Mouse (Mus musculus): Measurements from ENCODE around the gene Ryr3.

DNA sequence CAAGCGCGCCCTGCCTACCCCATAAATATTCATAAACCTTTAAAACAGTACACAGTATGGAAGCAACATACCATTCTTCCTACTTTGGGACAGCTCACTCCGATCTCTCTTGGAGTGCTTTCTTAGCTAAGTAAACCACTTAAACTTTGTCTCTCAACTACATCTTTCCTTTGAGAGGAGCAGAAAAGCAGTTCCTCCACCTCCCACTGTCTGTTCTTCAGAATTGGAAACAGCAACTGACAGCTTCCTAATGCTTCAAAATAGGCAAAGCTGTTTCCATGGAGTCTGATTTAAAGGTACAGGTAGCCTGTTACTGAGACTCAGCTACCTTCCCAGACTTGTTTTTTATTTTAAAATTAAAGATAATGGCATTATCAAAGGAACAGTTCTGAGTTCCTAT lies 218.4 kb downstream of the Ryr3 start:
- TF ChIP-seq ZC3H11A (IDR thresholded peaks at IDR 0.05; ENCODE audit: borderline replicate concordance, low read depth, low read length) (no peak), MAFK (IDR thresholded peaks at IDR 0.05; ENCODE audit: insufficient read depth, low read depth, low read length) (no peak), CHD2 (IDR thresholded peaks at IDR 0.05; ENCODE audit: low read depth, low read length) (no peak)
